8 mouse cellular contexts compared by ENCODE assay signal in genomic region chr1:38897431-38898248, GRCm38 (mm10). TPM values are rescaled to one million over a fixed set of nuclear protein-coding genes. Genes with fewer than 3 reads are reported as not detected.
DNase-seq lines count a peak whose midpoint lies in the region; ATAC-seq lines count a peak whose summit lies in the region.

Gene Chst10, minus strand, starts transcription at chr1:38898161.

- H3K9ac ChIP-seq in intestine, embryonic 14.5 days (ENCODE audit: low read length) = peak within 1 kb of the TSS; percentile 51

- H3K27me3 ChIP-seq in intestine, embryonic 14.5 days (replicated peaks; ENCODE audit: control insufficient read depth, insufficient read depth, low read length) = no peaks in the 10 kb centered on the region; the same call in 1 of the 2 replicates

- peak within 1 kb of the TSS; percentile 82 for H3K4me2 ChIP-seq in intestine, embryonic 14.5 days (ENCODE audit: low read length)

- peak; percentile 90 for ATAC-seq in intestine, embryonic 14.5 days (replicated peaks; ENCODE audit: low FRiP score, low TSS enrichment, low read depth)
- peak; percentile 94 for ATAC-seq in megakaryocyte-erythroid progenitor cell, adult 5-6 weeks (replicated peaks; ENCODE audit: low FRiP score, low TSS enrichment, poor library complexity, severe bottlenecking)

- no peak within 1 kb of the TSS for H3K27ac ChIP-seq in intestine, embryonic 14.5 days (ENCODE audit: low read depth)

- intact Hi-C loops in left cerebral cortex, postnatal 14 days (cut with DNase I) = loop anchor here (10.0 kb wide), 2 partner anchors 87 to 467 kb away; partner anchors contain the start of genes Pdcl3 and Rpl31

- H3K9me3 ChIP-seq in intestine, embryonic 14.5 days (ENCODE audit: control insufficient read depth, low read length) = no peaks in the 10 kb centered on the region

- H3K36me3 ChIP-seq in intestine, embryonic 14.5 days (ENCODE audit: control insufficient read depth, insufficient read depth, low read length) = no peaks in the 10 kb centered on the region

- WGBS in intestine, embryonic 14.5 days = under 1% methylated on average over 67 of the region's 67 CpGs

- no peaks in the 10 kb centered on the region for H3K4me1 ChIP-seq in intestine, embryonic 14.5 days (replicated peaks; ENCODE audit: control insufficient read depth, insufficient read depth, low read length)

- DNase-seq in adrenal gland, adult 2 months = peak; percentile 63
- peak; percentile 65 for DNase-seq in embryo, embryonic 11.5 days (ENCODE audit: low read depth, low spot score)
- DNase-seq in gastrocnemius, postnatal 4 days (ENCODE audit: low spot score in 2 of 2) = peak; percentile 48 to 53
- DNase-seq in intestine, embryonic 14.5 days (ENCODE audit: low spot score) = peak; percentile 83
- DNase-seq in left cerebral cortex, postnatal 14 days (ENCODE audit: low spot score in 2 of 2) = peak; percentile 80 to 84
- peak; percentile 88 for DNase-seq in right cerebral cortex, postnatal 25 days
- peak; percentile 57 for DNase-seq in yolk sac, embryonic 10.5 days (ENCODE audit: low spot score)

- peak within 1 kb of the TSS; percentile 60 for H3K4me3 ChIP-seq in intestine, embryonic 14.5 days (ENCODE audit: low read depth, low read length)

RNA-seq across cellular contexts. Expression of gene Chst10, which starts in this region (rescaled TPM):
- total RNA-seq in adrenal gland, adult 2 months (2021) = 1 to 10 TPM in 1 of 2 experiments, under 1 TPM in 1; 0.75 to 3.1 TPM
- polyA plus RNA-seq in adrenal gland, adult 2 months (2012; rRNA removed) = 0.94 and 2.3 TPM in 2 replicates
- total RNA-seq in gastrocnemius, postnatal 4 days (2021) = 1 to 10 TPM; 1.6 to 1.7 TPM
- 6.2 and 6.4 TPM in 2 replicates for polyA plus RNA-seq in intestine, embryonic 14.5 days (2014; fragmentation: Nextera tagmentation; extraction: Ambion mirVana)
- total RNA-seq in left cerebral cortex, postnatal 14 days (2021) = 10 to 100 TPM; 57.0 to 58.3 TPM
- total RNA-seq in megakaryocyte-erythroid progenitor cell, adult 5-6 weeks (2014; fragmentation: Nextera tagmentation) = 10.0 and 12.8 TPM in 2 replicates
- total RNA-seq in megakaryocyte-erythroid progenitor cell, adult 5-6 weeks (2017) = 1.2 and 1.4 TPM in 2 replicates

Comparison
In these comparisons a context has a peak if more than half of its experiments do, and no peak if none do; other contexts are left out.
1. RNA of gene Chst10 (total RNA-seq): 57.0 to 58.3 TPM in left cerebral cortex, postnatal 14 days; 1.2 to 12.8 TPM in megakaryocyte-erythroid progenitor cell, adult 5-6 weeks, 0.75 to 3.1 TPM in adrenal gland, adult 2 months and 1.6 to 1.7 TPM in gastrocnemius, postnatal 4 days; every median in the first group is over 4 times any median in the second.
2. Peak in every context shown above with its lines, with median percentiles within 50 percentile points of each other: DNase-seq.